Mouse (Mus musculus) liver, embryonic 14.5 days (tissue): ENCODE results near the gene Cenpu.

ENCODE experiments used
- CTCF ChIP-seq: IDR thresholded peaks from 2 replicates; pipeline ENCODE4 v1.5.1; 2016; ENCODE audit warnings: antibody characterized with exemption, low read depth, control low read depth
- EP300 ChIP-seq: IDR thresholded peaks from 2 replicates; pipeline ENCODE4 v1.6.1; 2016; ENCODE audit warnings: antibody characterized with exemption, low read depth

- no peak for TF ChIP-seq EP300
- TF ChIP-seq CTCF: no peak
These were observed 31.2 kb upstream of the Cenpu start for GRCm38 (mm10) chr8:46520667-46521066.
